Mouse (Mus musculus) stomach, embryonic 15.5 days (tissue): ENCODE data around the gene Aox3. TPM values are rescaled to one million over a fixed set of nuclear protein-coding genes. Genes with fewer than 3 reads are reported as not detected.

ENCODE experiments used
- ATAC-seq: fragments of 200-750 bp; cut with Nextera tagmentation; 2 replicates; pipeline ENCODE4 v1.8.0; 2017; ENCODE audit warnings: low read depth, moderate number of reproducible peaks, moderate TSS enrichment; ENCODE audit not compliant: insufficient read depth, low FRiP score
- H3K27ac ChIP-seq: fragments of 300-500 bp; sonication (generic); 2 replicates; pipeline ENCODE4 v1.5.1; 2015; ENCODE audit warnings: mild to moderate bottlenecking, inconsistent platforms
- H3K27me3 ChIP-seq: fragments of 300-500 bp; sonication (generic); replicated peaks from 2 replicates; pipeline ENCODE4 v1.6.1; 2015; ENCODE audit warnings: inconsistent platforms
- H3K36me3 ChIP-seq: fragments of 300-500 bp; sonication (generic); 2 replicates; pipeline ENCODE4 v1.6.1; 2015; ENCODE audit warnings: inconsistent platforms
- H3K4me1 ChIP-seq: fragments of 300-500 bp; sonication (generic); 2 replicates; pipeline ENCODE4 v1.6.1; 2015; ENCODE audit warnings: inconsistent platforms
- H3K4me2 ChIP-seq: fragments of 300-500 bp; sonication (generic); 2 replicates; pipeline ENCODE4 v1.6.1; 2015; ENCODE audit warnings: mild to moderate bottlenecking, inconsistent platforms
- H3K4me3 ChIP-seq: fragments of 300-500 bp; sonication (generic); replicated peaks from 2 replicates; pipeline ENCODE4 v1.5.1; 2015; ENCODE audit warnings: inconsistent platforms
- H3K9ac ChIP-seq: fragments of 300-500 bp; sonication (generic); 2 replicates; pipeline ENCODE4 v1.6.1; 2015; ENCODE audit warnings: inconsistent platforms
- H3K9me3 ChIP-seq: fragments of 300-500 bp; sonication (generic); 2 replicates; pipeline ENCODE4 v1.6.1; 2016; ENCODE audit warnings: inconsistent platforms
- WGBS: fragments of 180-500 bp; shearing (Covaris S2); methylation state at CpG from one replicate; pipeline ENCODE4 v1.1.7; 2015; 5-methylcytosine and 5-hydroxymethylcytosine counted together
- polyA plus RNA-seq: library from polyadenylated mRNA; unstranded; fragments of >200 nt; fragmentation: Nextera tagmentation; extraction: Ambion mirVana; gene quantifications from 2 replicates; pipeline ENCODE4 v1.2.1, GENCODE M21; 2015

The Aox3 gene
- polyA plus RNA-seq, 1 experiment from 2014 or later = 0.85 TPM

GRCm38 (mm10) chr1:58080446-58080845 lies 32.5 kb upstream of the Aox3 start:
- ATAC-seq = no peak
- WGBS = 79% methylated on average over 4 of the region's 4 CpGs
- Histone ChIP-seq H3K27ac (no peak overlapping the region), H3K4me1 (no peaks in the 10 kb centered on the region), H3K9me3 (no peaks in the 10 kb centered on the region), H3K4me2 (no peak overlapping the region), H3K4me3 (no peak overlapping the region), H3K9ac (no peak overlapping the region), H3K27me3 (no peaks in the 10 kb centered on the region), H3K36me3 (no peaks in the 10 kb centered on the region)

- H3K9ac ChIP-seq = no peak overlapping the region
- no peak overlapping the region for H3K4me3 ChIP-seq
- H3K27me3 ChIP-seq = no peaks in the 10 kb centered on the region
- H3K4me2 ChIP-seq = no peak overlapping the region
- no peaks in the 10 kb centered on the region for H3K36me3 ChIP-seq
- no peaks in the 10 kb centered on the region for H3K9me3 ChIP-seq
- WGBS = 59% methylated on average over 5 of the region's 5 CpGs
- no peak for ATAC-seq
- H3K27ac ChIP-seq = no peak overlapping the region
- H3K4me1 ChIP-seq = no peaks in the 10 kb centered on the region
These were observed 31.6 kb upstream of the Aox3 start for GRCm38 (mm10) chr1:58081356-58081755.

DNA sequence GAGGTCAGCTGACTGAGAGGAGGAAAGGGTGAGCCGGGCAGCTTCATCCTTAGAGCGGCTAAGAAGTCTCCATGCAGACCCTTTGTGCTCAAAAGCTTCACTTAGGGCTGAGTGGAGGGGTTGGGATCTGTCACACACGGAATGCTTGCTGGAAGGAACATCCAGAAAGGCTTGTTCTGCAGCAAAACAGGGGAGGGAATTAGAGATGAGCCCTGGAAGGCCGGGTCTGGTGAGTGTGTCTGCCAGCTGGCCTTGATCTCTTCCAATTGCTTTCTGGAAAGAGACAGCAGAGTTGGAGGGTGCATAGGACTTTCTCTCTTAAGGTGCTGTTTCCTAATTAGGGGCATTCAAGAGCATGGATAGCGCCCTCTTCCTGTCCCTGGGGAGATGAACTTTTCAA lies 23.6 kb upstream of the Aox3 start:
- 40% methylated on average over 5 of the region's 5 CpGs for WGBS
- Histone ChIP-seq H3K27me3 (no peaks in the 10 kb centered on the region), H3K4me3 (no peak overlapping the region), H3K9me3 (no peaks in the 10 kb centered on the region), H3K9ac (no peak overlapping the region), H3K36me3 (no peaks in the 10 kb centered on the region), H3K4me1 (no peaks in the 10 kb centered on the region; the same call in 1 of the 2 replicates), H3K27ac (no peak overlapping the region), H3K4me2 (no peak overlapping the region)
- ATAC-seq = no peak

DNA sequence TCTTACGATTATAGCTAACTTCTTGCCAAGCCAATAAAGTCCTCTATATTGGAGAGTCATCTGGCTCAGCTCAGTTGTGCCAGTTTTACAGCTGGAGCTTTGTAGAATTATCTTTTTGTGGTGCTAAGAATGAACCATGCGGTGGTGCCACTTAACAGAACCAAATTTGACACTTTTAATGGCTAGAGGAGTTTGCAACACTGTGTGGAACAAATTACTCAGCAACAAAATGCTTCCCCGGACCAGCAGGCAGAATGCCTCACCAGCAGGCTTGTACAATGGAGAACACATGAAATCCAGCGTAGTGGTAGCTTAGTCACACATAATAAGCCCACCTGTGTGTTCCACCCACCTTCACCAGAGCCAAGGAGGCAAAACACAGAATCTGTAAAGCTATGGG lies 22.7 kb upstream of the Aox3 start:
- Histone ChIP-seq H3K27me3 (no peaks in the 10 kb centered on the region), H3K9me3 (no peaks in the 10 kb centered on the region), H3K4me1 (no peaks in the 10 kb centered on the region; the same call in 1 of the 2 replicates), H3K4me2 (no peak overlapping the region), H3K4me3 (no peak overlapping the region), H3K36me3 (no peaks in the 10 kb centered on the region), H3K9ac (no peak overlapping the region), H3K27ac (no peak overlapping the region)
- ATAC-seq = no peak
- 81% methylated on average over 4 of the region's 4 CpGs for WGBS

GRCm38 (mm10) chr1:58091213-58091612 lies 21.7 kb upstream of the Aox3 start:
- H3K4me1 ChIP-seq = no peaks in the 10 kb centered on the region; the same call in 1 of the 2 replicates
- no peak for ATAC-seq
- 72% methylated on average over 3 of the region's 3 CpGs for WGBS
- H3K9ac ChIP-seq = no peak overlapping the region
- H3K4me2 ChIP-seq = no peak overlapping the region
- H3K4me3 ChIP-seq = no peak overlapping the region
- no peak overlapping the region for H3K27ac ChIP-seq
- H3K9me3 ChIP-seq = no peaks in the 10 kb centered on the region
- no peaks in the 10 kb centered on the region for H3K27me3 ChIP-seq
- H3K36me3 ChIP-seq = no peaks in the 10 kb centered on the region

GRCm38 (mm10) chr1:58091992-58092560 lies 20.9 kb upstream of the Aox3 start:
- Histone ChIP-seq H3K27ac (no peak overlapping the region), H3K4me3 (no peak overlapping the region), H3K27me3 (no peaks in the 10 kb centered on the region), H3K9ac (no peak overlapping the region), H3K9me3 (no peaks in the 10 kb centered on the region), H3K36me3 (no peaks in the 10 kb centered on the region), H3K4me1 (no peaks in the 10 kb centered on the region; the same call in 1 of the 2 replicates), H3K4me2 (no peak overlapping the region)
- WGBS = 66% methylated on average over 2 of the region's 2 CpGs
- no peak for ATAC-seq

- Histone ChIP-seq H3K4me2 (no peak overlapping the region), H3K4me1 (no peaks in the 10 kb centered on the region), H3K27me3 (no peaks in the 10 kb centered on the region), H3K27ac (no peak overlapping the region), H3K9me3 (no peaks in the 10 kb centered on the region), H3K4me3 (no peak overlapping the region), H3K36me3 (no peaks in the 10 kb centered on the region), H3K9ac (no peak overlapping the region)
- WGBS = 82% methylated on average over 6 of the region's 6 CpGs
- ATAC-seq = no peak
These were observed 15.6 kb upstream of the Aox3 start for GRCm38 (mm10) chr1:58097338-58097737.

DNA sequence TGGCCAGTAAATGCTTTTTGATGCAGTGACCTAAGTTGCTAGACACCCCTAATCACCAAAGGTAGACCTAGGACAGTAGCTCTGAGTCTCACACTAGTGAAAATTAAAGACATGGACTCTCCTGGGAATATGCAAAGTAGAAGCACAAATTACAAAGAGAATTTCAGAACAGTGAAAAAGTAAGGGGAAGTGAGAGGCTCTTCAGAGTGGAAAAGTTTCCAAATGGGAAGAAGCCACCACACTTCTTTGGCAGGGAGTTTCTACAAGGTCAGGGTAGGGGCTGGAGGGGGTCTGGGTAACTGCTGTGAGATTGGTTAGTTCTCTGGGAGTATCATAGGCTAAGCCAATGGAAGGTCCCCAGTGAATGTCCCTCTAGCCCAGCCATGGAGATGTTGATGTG lies 13.8 kb upstream of the Aox3 start:
- H3K4me1 ChIP-seq = no peaks in the 10 kb centered on the region
- H3K27ac ChIP-seq = no peak overlapping the region
- no peak overlapping the region for H3K4me3 ChIP-seq
- no peaks in the 10 kb centered on the region for H3K9me3 ChIP-seq
- H3K9ac ChIP-seq = no peak overlapping the region
- H3K4me2 ChIP-seq = no peak overlapping the region
- no peaks in the 10 kb centered on the region for H3K36me3 ChIP-seq
- ATAC-seq = no peak
- H3K27me3 ChIP-seq = no peaks in the 10 kb centered on the region

- Histone ChIP-seq H3K9me3 (no peaks in the 10 kb centered on the region), H3K9ac (no peak overlapping the region), H3K36me3 (no peaks in the 10 kb centered on the region), H3K27ac (no peak overlapping the region), H3K4me2 (no peak overlapping the region), H3K4me1 (no peaks in the 10 kb centered on the region), H3K4me3 (no peak overlapping the region), H3K27me3 (no peaks in the 10 kb centered on the region)
- 61% methylated on average over 2 of the region's 2 CpGs for WGBS
- ATAC-seq = no peak
These were observed 11.3 kb upstream of the Aox3 start for GRCm38 (mm10) chr1:58101531-58102146.

GRCm38 (mm10) chr1:58102494-58102893 lies 10.4 kb upstream of the Aox3 start:
- no peak overlapping the region for H3K9ac ChIP-seq
- no peaks in the 10 kb centered on the region for H3K27me3 ChIP-seq
- ATAC-seq = no peak
- WGBS = 68% methylated on average over 7 of the region's 7 CpGs
- H3K4me1 ChIP-seq = no peaks in the 10 kb centered on the region
- H3K4me2 ChIP-seq = no peak overlapping the region
- no peak overlapping the region for H3K4me3 ChIP-seq
- no peaks in the 10 kb centered on the region for H3K36me3 ChIP-seq
- no peaks in the 10 kb centered on the region for H3K9me3 ChIP-seq
- no peak overlapping the region for H3K27ac ChIP-seq

GRCm38 (mm10) chr1:58105685-58106084 lies 7.2 kb upstream of the Aox3 start:
- Histone ChIP-seq H3K4me2 (no peak overlapping the region), H3K4me1 (no peaks in the 10 kb centered on the region), H3K27me3 (no peaks in the 10 kb centered on the region), H3K4me3 (no peak overlapping the region), H3K9me3 (no peaks in the 10 kb centered on the region), H3K27ac (no peak overlapping the region), H3K9ac (no peak overlapping the region), H3K36me3 (no peaks in the 10 kb centered on the region)
- no peak for ATAC-seq
- 84% methylated on average over 6 of the region's 6 CpGs for WGBS

GRCm38 (mm10) chr1:58107066-58107465 lies 5.9 kb upstream of the Aox3 start:
- Histone ChIP-seq H3K36me3 (no peaks in the 10 kb centered on the region), H3K9ac (no peak overlapping the region), H3K27ac (no peak overlapping the region), H3K4me1 (no peaks in the 10 kb centered on the region), H3K4me2 (no peak overlapping the region), H3K27me3 (no peaks in the 10 kb centered on the region), H3K9me3 (no peaks in the 10 kb centered on the region), H3K4me3 (no peak overlapping the region)
- ATAC-seq = no peak
- WGBS = 87% methylated on average over 2 of the region's 2 CpGs

DNA sequence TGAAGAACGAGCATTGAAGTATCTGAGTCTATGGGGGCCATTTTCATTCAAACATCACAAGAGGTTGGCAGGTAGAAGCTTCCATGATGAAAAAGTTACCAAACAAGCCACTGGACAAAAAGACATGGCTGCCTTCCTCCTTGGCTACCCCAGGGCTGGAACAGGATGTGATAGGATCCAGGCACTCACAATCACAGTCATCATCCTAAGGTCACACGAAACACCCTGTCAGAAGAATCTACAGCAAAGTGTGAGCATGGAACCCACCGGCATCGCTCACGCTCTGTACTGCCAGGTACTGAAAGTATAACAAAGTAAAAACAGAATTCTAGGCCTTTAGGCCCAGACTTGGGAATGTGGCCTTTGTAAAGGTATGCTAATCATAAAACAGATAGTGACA lies 2.7 kb upstream of the Aox3 start:
- Histone ChIP-seq H3K27ac (no peak overlapping the region), H3K9ac (no peak overlapping the region), H3K4me2 (no peak overlapping the region), H3K36me3 (no peaks in the 10 kb centered on the region), H3K4me3 (no peak overlapping the region), H3K9me3 (no peaks in the 10 kb centered on the region), H3K27me3 (no peaks in the 10 kb centered on the region), H3K4me1 (no peaks in the 10 kb centered on the region)
- WGBS = 89% methylated on average over 5 of the region's 5 CpGs
- ATAC-seq = no peak
